Comparison of ENCODE assay signal across 12 mouse cellular contexts in genomic region chr1:155030908-155031307, GRCm38 (mm10).
DNase-seq lines count a peak whose midpoint lies in the region; ATAC-seq and TF ChIP-seq lines count a peak whose summit lies in the region.
"Had no signal": no experiment of that assay in that cellular context is flagged by ENCODE, and none has a peak within 500 bp of the region (broad histone marks: within the 10 kb centered on the region; RNA-seq: fewer than 3 reads in every experiment).

No protein-coding gene starts in this region.

- TF ChIP-seq RAD21 in MEL (IDR thresholded peaks at IDR 0.05; ENCODE audit: low read depth, low read length) = no peak

- H3K36me3 ChIP-seq in hindbrain, embryonic 12.5 days = no peaks in the 10 kb centered on the region
- H3K36me3 ChIP-seq in hindbrain, embryonic 16.5 days (ENCODE audit: control insufficient read depth, insufficient read depth, low read length) = no peaks in the 10 kb centered on the region
- H3K36me3 ChIP-seq in MEL (ENCODE audit: control insufficient read depth in 1 of 2, insufficient read depth in 2 of 2, low read length in 2 of 2) = peaks cover 0 to 14% of the 10 kb centered on the region in 2 experiments; a peak in 2 of 4 replicates

- no peak for TF ChIP-seq CTCF in MEL (IDR thresholded peaks at IDR 0.05 in 2 of 3, conservative IDR thresholded peaks at IDR 0.05 in 1 of 3; ENCODE audit: control insufficient read depth in 1 of 3, insufficient read depth in 1 of 3, low read depth in 2 of 3, low read length in 3 of 3, poor library complexity in 1 of 3, severe bottlenecking in 1 of 3)
- TF ChIP-seq CTCF in gastrocnemius, adult 2 months (IDR thresholded peaks at IDR 0.05) = no peak

- H3K9ac ChIP-seq in hindbrain, embryonic 12.5 days = no peak overlapping the region
- no peak overlapping the region for H3K9ac ChIP-seq in hindbrain, embryonic 16.5 days (ENCODE audit: low read depth, low read length)
- 0 out of 2 replicates have a peak overlapping the region, but pooled peaks have one; percentile 22 for H3K9ac ChIP-seq in MEL (ENCODE audit: control insufficient read depth, low read depth, low read length, poor library complexity, severe bottlenecking)

- no peaks in the 10 kb centered on the region for H3K79me2 ChIP-seq in MEL (ENCODE audit: control insufficient read depth, insufficient read depth, low read length, poor library complexity)

- TF ChIP-seq EP300 in MEL (IDR thresholded peaks at IDR 0.05; ENCODE audit: low read depth in 1 of 2, low read length in 2 of 2) = peak; percentile 63 to 80

- intact Hi-C loops in gastrocnemius, adult 2 months (cut with DNase I) = no loop called here

- no peak for TF ChIP-seq POLR2A in MEL (IDR thresholded peaks at IDR 0.05; ENCODE audit: control insufficient read depth in 1 of 2, insufficient read depth in 1 of 2, low read depth in 1 of 2, low read length in 2 of 2, poor library complexity in 1 of 2)

- peak; percentile 38 for DNase-seq in 416B (ENCODE audit: low read depth)
- DNase-seq in MEL (ENCODE audit: low read depth, low spot score) = peak; percentile 55
- DNase-seq in forelimb bud, embryonic 11.5 days (ENCODE audit: low read depth, low spot score) = peak; percentile 44
- no peak for DNase-seq in retina, postnatal 1 day
- DNase-seq in gastrocnemius, adult 2 months = no peak
- DNase-seq: kidney, adult 18-20 months; lung, adult 2 months; right cerebral cortex, postnatal 14 days had no signal

- peaks cover 20% of the 10 kb centered on the region for H3K4me1 ChIP-seq in hindbrain, embryonic 12.5 days
- 0 out of 2 replicates have a peak, but pooled peaks cover 3% of the 10 kb centered on the region for H3K4me1 ChIP-seq in hindbrain, embryonic 16.5 days (ENCODE audit: control insufficient read depth, insufficient read depth, low read depth, low read length)
- H3K4me1 ChIP-seq in MEL (ENCODE audit: control insufficient read depth in 1 of 2, insufficient read depth in 2 of 2, low read length in 2 of 2) = peaks cover 4 to 34% of the 10 kb centered on the region in 2 experiments

- peaks cover 5% of the 10 kb centered on the region; the same call in 1 of the 2 replicates for H3K27me3 ChIP-seq in hindbrain, embryonic 12.5 days
- H3K27me3 ChIP-seq in hindbrain, embryonic 16.5 days (replicated peaks; ENCODE audit: control insufficient read depth, insufficient read depth, low read length) = no peaks in the 10 kb centered on the region
- no peaks in the 10 kb centered on the region for H3K27me3 ChIP-seq in MEL (ENCODE audit: control insufficient read depth in 1 of 2, insufficient read depth in 2 of 2, low read length in 2 of 2)

- H3K4me3 ChIP-seq in hindbrain, embryonic 12.5 days = no peak overlapping the region
- H3K4me3 ChIP-seq in hindbrain, embryonic 16.5 days (ENCODE audit: low read length) = no peak overlapping the region
- no peak overlapping the region for H3K4me3 ChIP-seq in MEL (ENCODE audit: control insufficient read depth in 1 of 2, insufficient read depth in 1 of 2, low read depth in 2 of 2, low read length in 2 of 2)
- H3K4me3 ChIP-seq in gastrocnemius, adult 2 months = no peak overlapping the region

- no peak overlapping the region for H3K4me2 ChIP-seq in hindbrain, embryonic 12.5 days (replicated peaks)
- H3K4me2 ChIP-seq in hindbrain, embryonic 16.5 days (ENCODE audit: low read length) = no peak overlapping the region

- ATAC-seq in hindbrain, embryonic 12.5 days (ENCODE audit: low FRiP score) = no peak
- no peak for ATAC-seq in hindbrain, embryonic 16.5 days
- ATAC-seq in inflammation-experienced regulatory T-cells, adult 6 months = no peak
- ATAC-seq: forebrain, embryonic 16.5 days had no signal

- no peaks in the 10 kb centered on the region for H3K9me3 ChIP-seq in hindbrain, embryonic 12.5 days (replicated peaks)
- no peaks in the 10 kb centered on the region; the same call in 1 of the 2 replicates for H3K9me3 ChIP-seq in hindbrain, embryonic 16.5 days (ENCODE audit: control insufficient read depth, low read length)
- H3K9me3 ChIP-seq in MEL (replicated peaks; ENCODE audit: insufficient read depth, low read length) = no peaks in the 10 kb centered on the region

- H3K27ac ChIP-seq in hindbrain, embryonic 12.5 days = 0 out of 2 replicates have a peak overlapping the region, but pooled peaks have one; percentile 18
- H3K27ac ChIP-seq in hindbrain, embryonic 16.5 days (ENCODE audit: low read depth, low read length) = no peak overlapping the region
- no peak overlapping the region; the same call in 1 of the 2 replicates for H3K27ac ChIP-seq in MEL (ENCODE audit: control insufficient read depth, low read depth, low read length)
- H3K27ac ChIP-seq in gastrocnemius, adult 2 months = no peak overlapping the region

- WGBS in hindbrain, embryonic 12.5 days = 5% methylated on average over 9 of the region's 9 CpGs
- 17% methylated on average over 9 of the region's 9 CpGs for WGBS in hindbrain, embryonic 16.5 days

TF ChIP-seq in MEL, 35 proteins besides CTCF, POLR2A, EP300 and RAD21:
- TF ChIP-seq CHD2 (IDR thresholded peaks at IDR 0.05; ENCODE audit: low read length) (no peak), TAL1 (IDR thresholded peaks at IDR 0.05; ENCODE audit: low read length) (peak; percentile 86), USF2 (IDR thresholded peaks at IDR 0.05; ENCODE audit: borderline replicate concordance in 1 of 2, insufficient read depth in 1 of 2, low read depth in 1 of 2, low read length in 2 of 2) (no peak), RCOR1 (IDR thresholded peaks at IDR 0.05; ENCODE audit: low read depth, low read length) (peak; percentile 41; the same call in 1 of the 2 replicates), BHLHE40 (IDR thresholded peaks at IDR 0.05; ENCODE audit: borderline replicate concordance, low read depth, low read length) (no peak), MXI1 (IDR thresholded peaks at IDR 0.05; ENCODE audit: low read depth, low read length) (no peak), TCF12 (IDR thresholded peaks at IDR 0.05; ENCODE audit: low read depth, low read length) (peak; percentile 83), GATA1 (IDR thresholded peaks at IDR 0.05; ENCODE audit: low read depth, low read length) (peak; percentile 48; the same call in 1 of the 2 replicates), MAX (IDR thresholded peaks at IDR 0.05; ENCODE audit: low read length) (no peak), NELFE (IDR thresholded peaks at IDR 0.05; ENCODE audit: low read depth, low read length) (no peak), NRF1 (IDR thresholded peaks at IDR 0.05; ENCODE audit: insufficient read depth, low read depth, low read length, poor library complexity, severe bottlenecking) (no peak)

Comparison
In these comparisons a context has a peak if more than half of its experiments do, and no peak if none do; other contexts are left out.
1. DNase-seq: peak in 416B (single experiment), MEL (single experiment) and forelimb bud, embryonic 11.5 days (single experiment); none in retina, postnatal 1 day (single experiment) and gastrocnemius, adult 2 months (single experiment).